In the genomic region with DNA sequence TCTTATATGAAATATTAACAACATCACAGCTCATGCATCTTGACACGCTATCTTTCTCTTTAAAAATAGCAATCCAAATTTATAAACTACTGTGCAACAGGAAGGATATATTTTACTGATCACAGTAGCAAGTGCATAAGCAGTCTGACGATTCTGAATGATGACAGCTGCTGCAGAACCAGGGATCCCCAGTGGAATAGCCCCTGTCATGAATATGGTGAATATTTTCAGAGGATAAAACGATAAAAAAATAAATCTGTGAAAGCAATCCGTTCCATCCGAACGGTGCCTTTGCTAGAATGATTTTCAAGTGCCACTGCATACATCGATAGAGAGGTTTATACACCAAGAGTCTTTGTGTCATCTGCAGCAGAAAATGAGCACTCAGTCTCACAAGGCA, we compare ENCODE assay signal across 27 mouse cellular contexts.
DNase-seq lines count a peak whose midpoint lies in the region; ATAC-seq and TF ChIP-seq lines count a peak whose summit lies in the region.
"Had no signal": no experiment of that assay in that cellular context is flagged by ENCODE, and none has a peak within 500 bp of the region (broad histone marks: within the 10 kb centered on the region; RNA-seq: fewer than 3 reads in every experiment).

No protein-coding gene starts in this region.

- H3K9ac ChIP-seq in midbrain, embryonic 14.5 days (replicated peaks; ENCODE audit: low read length): no peak overlapping the region
- H3K9ac ChIP-seq: embryonic facial prominence, embryonic 15.5 days; forebrain, embryonic 13.5 days; heart, embryonic 12.5 days; liver, embryonic 14.5 days had no signal

- peak overlapping the region; percentile 49 for H3K27ac ChIP-seq in layer of hippocampus, adult 2 months
- peak overlapping the region; percentile 68 for H3K27ac ChIP-seq in midbrain, embryonic 14.5 days (replicated peaks; ENCODE audit: low read depth, low read length)
- H3K27ac ChIP-seq in left cerebral cortex, adult 2 months: no peak overlapping the region; the same call in 1 of the 2 replicates
- H3K27ac ChIP-seq: embryonic facial prominence, embryonic 10.5 days; embryonic facial prominence, embryonic 15.5 days; forebrain, embryonic 13.5 days; heart, adult 2 months; liver, embryonic 14.5 days; macrophage had no signal

- H3K4me3 ChIP-seq in layer of hippocampus, adult 2 months: no peak overlapping the region; the same call in 1 of the 2 replicates
- no peak overlapping the region for H3K4me3 ChIP-seq in midbrain, embryonic 14.5 days (replicated peaks; ENCODE audit: low read depth, low read length)
- H3K4me3 ChIP-seq in left cerebral cortex, adult 2 months: no peak overlapping the region
- H3K4me3 ChIP-seq: embryonic facial prominence, embryonic 10.5 days; embryonic facial prominence, embryonic 15.5 days; forebrain, embryonic 13.5 days; heart, adult 2 months; heart, embryonic 12.5 days had no signal

- no peaks in the 10 kb centered on the region for H3K27me3 ChIP-seq in midbrain, embryonic 14.5 days (ENCODE audit: control insufficient read depth, insufficient read depth, low read length)
- H3K27me3 ChIP-seq: embryonic facial prominence, embryonic 15.5 days; forebrain, embryonic 13.5 days; heart, embryonic 12.5 days; Patski had no signal

- ATAC-seq in frontal cortex, adult (ENCODE audit: low TSS enrichment): peak; percentile 35; the same call in 1 of the 2 replicates
- ATAC-seq in midbrain, embryonic 14.5 days (ENCODE audit: low FRiP score, low TSS enrichment): no peak
- ATAC-seq: forebrain, embryonic 13.5 days; Patski had no signal

- WGBS in midbrain, embryonic 14.5 days: 60% methylated on average over 7 of the region's 7 CpGs

- H3K4me2 ChIP-seq in midbrain, embryonic 14.5 days (ENCODE audit: low read length): no peak overlapping the region
- H3K4me2 ChIP-seq: embryonic facial prominence, embryonic 15.5 days; forebrain, embryonic 13.5 days; heart, embryonic 12.5 days had no signal

- H3K36me3 ChIP-seq in midbrain, embryonic 14.5 days (ENCODE audit: control insufficient read depth, insufficient read depth, low read length): no peaks in the 10 kb centered on the region
- H3K36me3 ChIP-seq: embryonic facial prominence, embryonic 10.5 days; embryonic facial prominence, embryonic 15.5 days; heart, embryonic 12.5 days had no signal

- no peaks in the 10 kb centered on the region for H3K9me3 ChIP-seq in midbrain, embryonic 14.5 days (ENCODE audit: control insufficient read depth, low read length)
- H3K9me3 ChIP-seq: embryonic facial prominence, embryonic 10.5 days; embryonic facial prominence, embryonic 15.5 days; forebrain, embryonic 13.5 days had no signal

- no peak for DNase-seq in frontal cortex, postnatal 36 days (ENCODE audit: low spot score in 2 of 2)
- peak in 1 of 2 experiments; percentile 12 for DNase-seq in layer of hippocampus, adult 2 months (ENCODE audit: low spot score in 2 of 2)
- no peak for DNase-seq in layer of hippocampus, adult 11-12 months (ENCODE audit: low spot score)
- DNase-seq in midbrain, embryonic 14.5 days: peak; percentile 66
- no peak for DNase-seq in right cerebral cortex, postnatal 4 days
- DNase-seq in left cerebral cortex, adult 2 months (ENCODE audit: extremely low spot score in 1 of 2, low spot score in 2 of 2): no peak
- DNase-seq: adrenal gland, postnatal 14 days; cerebellum, adult 11-12 months; cerebellum, postnatal 14 days; heart, adult 2 months; heart, postnatal 4 days; kidney, adult 18-20 months; kidney, postnatal 36 days; layer of hippocampus, postnatal 36 days; liver; lung, adult 2 months; lung, postnatal 10 days; thymus, adult 2 months; thymus, postnatal 36 days had no signal

- intact Hi-C loops in left cerebral cortex, adult 2 months (cut with DNase I): no loop called here

- TF ChIP-seq CTCF in layer of hippocampus, adult 2 months (conservative IDR thresholded peaks at IDR 0.05): no peak
- no peak for TF ChIP-seq CTCF in left cerebral cortex, adult 2 months (IDR thresholded peaks at IDR 0.05)

- no peaks in the 10 kb centered on the region for H3K4me1 ChIP-seq in midbrain, embryonic 14.5 days (ENCODE audit: control insufficient read depth, insufficient read depth, low read length)
- H3K4me1 ChIP-seq: embryonic facial prominence, embryonic 10.5 days; embryonic facial prominence, embryonic 15.5 days; forebrain, embryonic 13.5 days; heart, embryonic 12.5 days had no signal
